8 mouse cellular contexts compared by ENCODE assay signal in genomic region chr1:151607957-151608356, GRCm38 (mm10). TPM values are rescaled to one million over a fixed set of nuclear protein-coding genes. Genes with fewer than 3 reads are reported as not detected.
DNase-seq lines count a peak whose midpoint lies in the region; TF ChIP-seq lines count a peak whose summit lies in the region.
"Not testable (repeated sequence)": the region's sequence is repeated elsewhere in the genome, so short reads cannot be mapped to it uniquely, and the experiment has no call there.

No protein-coding gene starts in this region.

- H3K4me1 ChIP-seq in brown adipose tissue, adult 24 weeks (ENCODE audit: control insufficient read depth, insufficient read depth, insufficient read length, low read length), result peaks cover 21% of the 10 kb centered on the region

- not testable (repeated sequence) for TF ChIP-seq POLR2A in myocyte (IDR thresholded peaks at IDR 0.05; ENCODE audit: insufficient read length, low read depth)

- H3K79me2 ChIP-seq in myocyte (ENCODE audit: control insufficient read depth, insufficient read depth), result not testable (repeated sequence)

- H3K27ac ChIP-seq in brown adipose tissue, adult 24 weeks (replicated peaks; ENCODE audit: low read depth, low read length), result peak overlapping the region; percentile 55

- DNase-seq in ZHBTc4 (ENCODE audit: low read depth, low spot score), result peak; percentile 28
- peak; percentile 57 to 78 for DNase-seq in gastrocnemius, postnatal 36 days
- DNase-seq in heart, postnatal 14 days, result peak; percentile 66 to 73
- peak; percentile 68 for DNase-seq in kidney, adult 9 months
- peak; percentile 37 to 55 for DNase-seq in lung, adult 18-20 months
- peak; percentile 33 to 55 for DNase-seq in urinary bladder, postnatal 36 days (ENCODE audit: low spot score in 2 of 2)

- H3K4me2 ChIP-seq in myocyte (ENCODE audit: low read depth), result peak overlapping the region; percentile 26

- intact Hi-C loops in gastrocnemius, postnatal 36 days (cut with DNase I); heart, postnatal 14 days (cut with DNase I): not testable (repeated sequence)

- H3ac ChIP-seq in myocyte (ENCODE audit: control insufficient read depth, insufficient read length), result not testable (repeated sequence)

- not testable (repeated sequence) for H3K36me3 ChIP-seq in myocyte (ENCODE audit: control insufficient read depth, insufficient read depth)

- H3K27me3 ChIP-seq in myocyte (ENCODE audit: control insufficient read depth, insufficient read depth, insufficient read length), result not testable (repeated sequence)

- H3K4me3 ChIP-seq in brown adipose tissue, adult 24 weeks (ENCODE audit: insufficient read depth, low read depth, low read length); myocyte: not testable (repeated sequence)

RNA-seq across cellular contexts. Expression of gene Fam129a, which starts 37.0 kb away (rescaled TPM):
- 18.9 and 19.8 TPM in 2 replicates for polyA plus RNA-seq in brown adipose tissue, adult 24 weeks (2012; ENCODE audit: insufficient read depth, insufficient read length, missing spikeins)
- 10 to 100 TPM in 1 of 2 experiments, 1 to 10 TPM in 1; 9.5 to 10.4 TPM for total RNA-seq in gastrocnemius, postnatal 36 days (2021)
- total RNA-seq in heart, postnatal 14 days (2021), result 10 to 100 TPM; 25.1 to 28.4 TPM
- polyA plus RNA-seq in myocyte (2012; fragmentation: generic; extraction: Trizol), result 2.7 TPM
